Mouse (Mus musculus) pancreas, adult 10 weeks (tissue): ENCODE results near the gene Dock11. TPM values are rescaled to one million over a fixed set of nuclear protein-coding genes. Genes with fewer than 3 reads are reported as not detected.

Source experiments
- polyA plus RNA-seq: library from polyadenylated mRNA; stranded (reverse); fragments of 350-450 nt; fragmentation: Illumina TruSeq; extraction: RNeasy Lipid Tissue Mini Kit (QIAGEN cat#74804); gene quantifications from one replicate; pipeline ENCODE4 v1.2.3, GENCODE M21; 2015; ENCODE audit warnings: low read depth, low replicate concordance; ENCODE audit not compliant: insufficient read depth

The Dock11 gene
- 3.9 TPM for polyA plus RNA-seq

GRCm38 (mm10) chrX:35888087-35888895 lies at the start of gene Dock11:
Gene Dock11 (plus strand): TSS chrX:35888832.

GRCm38 (mm10) chrX:36111622-36112421 lies 223.2 kb downstream of the Dock11 start, which contains the start of gene Il13ra1:
Gene Il13ra1 (plus strand): TSS chrX:36112110.

Other genes starting within 250 kb of the Dock11 start
- 3.3 TPM for gene Il13ra1, start 223.3 kb downstream of the Dock11 start, polyA plus RNA-seq